Mouse (Mus musculus): ENCODE measurements around the gene Zfp940.
"Not testable (repeated sequence)": the region's sequence is repeated elsewhere in the genome, so short reads cannot be mapped to it uniquely, and the experiment has no call there.

Gene Zfp940

DNA sequence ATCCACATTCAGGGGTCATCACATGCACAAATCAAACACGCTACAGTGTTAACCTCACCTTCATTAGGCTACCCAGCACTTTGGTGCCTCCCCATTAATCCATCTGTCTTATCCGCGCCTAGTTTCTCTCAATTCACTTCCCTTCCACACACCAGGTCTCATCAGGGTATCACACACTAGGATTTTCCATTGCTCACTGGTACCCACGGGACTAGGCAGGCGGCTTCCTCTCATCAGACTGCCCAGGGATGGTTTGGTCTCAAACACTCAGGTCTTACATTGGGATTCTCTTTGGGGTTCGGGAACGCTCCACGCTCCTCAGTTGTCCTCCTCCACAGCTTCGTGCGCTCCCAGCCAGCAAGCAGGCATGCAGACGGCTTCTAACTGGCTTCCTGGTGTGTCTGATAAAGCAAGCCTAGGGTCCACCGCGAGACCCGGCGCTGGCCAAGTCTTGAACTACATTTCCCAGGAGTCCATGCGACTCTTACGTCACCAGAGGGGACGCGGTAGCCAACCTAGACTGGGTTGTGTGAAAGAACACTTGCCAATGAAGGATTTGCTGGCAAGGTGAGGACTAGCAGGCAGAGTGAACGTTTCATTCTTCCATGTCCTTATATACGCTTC is at the start of gene Zfp940:
Gene Zfp940 (minus strand): TSS at position 451 of the 624 bp plus-strand sequence.
- peak; percentile 21 for DNase-seq (ENCODE audit: low spot score)

GRCm38 (mm10) chr7:29898351-29898750 is 44.9 kb upstream of the Zfp940 start:
- no peak for DNase-seq (ENCODE audit: low spot score)

GRCm38 (mm10) chr7:29892756-29893155 is 39.3 kb upstream of the Zfp940 start:
- no peak for DNase-seq (ENCODE audit: low spot score)

DNA sequence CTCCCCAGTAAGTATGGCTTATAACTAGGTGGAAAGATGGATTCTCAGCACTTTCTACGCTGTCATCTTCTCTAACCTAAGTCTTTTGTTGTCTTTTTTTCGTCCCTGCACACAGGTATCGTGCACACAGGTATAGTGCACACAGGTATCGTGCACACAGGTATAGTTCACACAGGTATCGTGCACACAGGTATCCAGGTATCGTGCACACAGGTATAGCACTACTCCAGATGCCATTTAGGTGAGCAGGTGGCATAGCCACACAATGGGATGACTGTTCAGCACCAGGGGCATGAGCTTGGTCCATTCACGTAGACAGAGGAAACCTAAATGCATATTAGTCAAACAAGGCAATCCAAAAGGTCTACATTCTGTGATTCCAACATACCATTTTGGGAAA is 37.0 kb upstream of the Zfp940 start:
- no peak for DNase-seq (ENCODE audit: low spot score)

- DNase-seq (ENCODE audit: low spot score): no peak
Observed at GRCm38 (mm10) chr7:29880916-29881315, 27.4 kb upstream of the Zfp940 start.

GRCm38 (mm10) chr7:29880056-29880455 is 26.6 kb upstream of the Zfp940 start:
- DNase-seq (ENCODE audit: low spot score): no peak

DNA sequence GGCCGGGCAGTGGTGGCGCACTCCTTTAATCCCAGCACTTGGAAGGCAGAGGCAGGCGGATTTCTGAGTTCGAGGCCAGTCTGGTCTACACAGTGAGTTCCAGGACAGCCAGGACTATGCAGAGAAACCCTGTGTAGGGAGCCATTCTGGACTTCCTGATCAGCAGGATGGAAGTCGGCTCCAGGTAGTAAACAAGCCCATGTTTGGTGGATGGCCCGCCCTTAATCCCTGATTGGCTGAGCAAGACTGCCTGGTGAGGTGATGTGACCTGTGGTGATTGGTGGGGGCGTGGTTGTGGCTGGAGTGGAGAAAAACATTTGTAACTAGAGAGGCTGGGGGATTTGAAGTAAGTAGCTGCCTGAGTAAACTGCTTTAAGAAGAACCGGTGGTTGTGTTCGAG is 24.1 kb upstream of the Zfp940 start:
- DNase-seq (ENCODE audit: low spot score): not testable (repeated sequence)

- DNase-seq (ENCODE audit: low spot score): no peak
Observed at GRCm38 (mm10) chr7:29874256-29874655, 20.8 kb upstream of the Zfp940 start.

GRCm38 (mm10) chr7:29861660-29862059 is 8.2 kb upstream of the Zfp940 start:
- DNase-seq (ENCODE audit: low spot score): no peak

DNA sequence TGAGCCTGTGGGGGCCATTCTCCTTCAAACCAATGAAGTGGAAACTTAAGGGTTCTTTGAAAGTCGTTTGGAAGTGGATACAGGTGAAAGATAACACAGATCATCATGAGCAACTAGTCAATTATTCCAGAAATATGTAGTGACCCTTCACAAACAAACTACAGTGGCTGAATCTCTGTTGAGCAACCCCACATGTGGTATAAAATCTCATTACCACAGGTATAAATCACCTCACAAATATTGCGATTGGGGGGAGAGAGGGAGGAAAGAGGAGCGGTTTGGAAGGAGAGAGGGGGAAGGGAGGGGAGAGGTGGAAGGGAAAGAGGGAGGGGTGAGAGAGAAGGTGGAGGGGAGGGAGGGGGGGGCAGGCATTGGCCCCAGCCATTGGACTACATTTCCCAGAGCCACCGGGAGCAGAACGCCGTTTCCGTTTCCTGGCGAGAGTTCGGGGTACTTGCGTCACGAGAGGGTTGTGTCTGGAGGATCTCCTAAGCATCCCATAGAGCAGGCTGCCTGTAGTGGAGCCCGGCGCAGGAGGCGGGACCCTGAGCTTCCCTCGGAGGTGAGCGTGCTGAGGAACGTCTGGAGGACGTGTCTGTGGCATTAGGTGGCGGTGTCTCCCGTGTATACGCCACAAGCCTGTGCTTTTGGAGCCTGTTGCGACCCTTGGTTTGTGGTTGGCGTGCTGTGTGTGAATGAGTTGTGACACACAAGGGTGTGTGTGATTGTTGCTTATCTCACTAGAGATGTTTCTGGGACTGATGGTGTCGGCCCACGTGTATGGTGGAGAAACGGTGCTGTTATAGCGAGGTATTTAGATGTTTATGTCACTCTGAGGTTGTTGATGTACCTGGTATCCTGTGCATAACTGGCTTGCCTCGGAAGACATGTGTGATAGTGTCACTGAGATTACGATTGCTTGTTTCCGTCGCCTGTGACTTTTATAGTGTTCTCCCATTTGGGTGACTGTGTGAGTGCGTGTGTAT is 6.4 kb upstream of the Zfp940 start, which contains the start of gene Zfp420:
Gene Zfp420 (plus strand): TSS at position 448 of the 986 bp plus-strand sequence.
- peak; percentile 43 for DNase-seq (ENCODE audit: low spot score)

- no peak for DNase-seq (ENCODE audit: low spot score)
Observed at GRCm38 (mm10) chr7:29852831-29853218, 644 bp downstream of the Zfp940 start.

- no peak for DNase-seq (ENCODE audit: low spot score)
Observed at GRCm38 (mm10) chr7:29844616-29845015, 8.9 kb downstream of the Zfp940 start.

DNA sequence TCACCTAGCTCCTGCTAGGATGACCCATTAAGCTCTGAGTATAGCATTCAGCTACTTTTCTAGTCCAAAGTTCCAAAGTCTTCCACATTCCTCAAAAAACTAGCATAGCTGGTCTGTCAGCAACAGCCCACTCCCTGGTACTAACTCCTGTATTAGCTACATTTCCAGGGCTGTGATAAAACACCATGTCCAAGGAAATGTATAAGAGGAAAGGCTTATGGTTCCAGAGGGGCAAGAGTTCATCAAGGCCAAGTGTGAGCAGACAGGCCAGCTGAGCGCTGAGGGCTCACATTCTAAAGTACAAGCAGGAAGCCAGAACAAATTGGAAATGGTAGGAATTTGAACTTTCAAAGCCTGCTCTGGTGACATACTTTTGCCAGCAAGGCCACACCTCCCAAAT is 11.4 kb downstream of the Zfp940 start:
- no peak for DNase-seq (ENCODE audit: low spot score)

GRCm38 (mm10) chr7:29839256-29839655 is 14.2 kb downstream of the Zfp940 start:
- no peak for DNase-seq (ENCODE audit: low spot score)

GRCm38 (mm10) chr7:29836816-29837215 is 16.7 kb downstream of the Zfp940 start:
- DNase-seq (ENCODE audit: low spot score): no peak

- DNase-seq (ENCODE audit: low spot score): no peak
Observed at GRCm38 (mm10) chr7:29829804-29830203, 23.7 kb downstream of the Zfp940 start.

- DNase-seq (ENCODE audit: low spot score): no peak
Observed at GRCm38 (mm10) chr7:29828001-29828400, 25.5 kb downstream of the Zfp940 start.

DNA sequence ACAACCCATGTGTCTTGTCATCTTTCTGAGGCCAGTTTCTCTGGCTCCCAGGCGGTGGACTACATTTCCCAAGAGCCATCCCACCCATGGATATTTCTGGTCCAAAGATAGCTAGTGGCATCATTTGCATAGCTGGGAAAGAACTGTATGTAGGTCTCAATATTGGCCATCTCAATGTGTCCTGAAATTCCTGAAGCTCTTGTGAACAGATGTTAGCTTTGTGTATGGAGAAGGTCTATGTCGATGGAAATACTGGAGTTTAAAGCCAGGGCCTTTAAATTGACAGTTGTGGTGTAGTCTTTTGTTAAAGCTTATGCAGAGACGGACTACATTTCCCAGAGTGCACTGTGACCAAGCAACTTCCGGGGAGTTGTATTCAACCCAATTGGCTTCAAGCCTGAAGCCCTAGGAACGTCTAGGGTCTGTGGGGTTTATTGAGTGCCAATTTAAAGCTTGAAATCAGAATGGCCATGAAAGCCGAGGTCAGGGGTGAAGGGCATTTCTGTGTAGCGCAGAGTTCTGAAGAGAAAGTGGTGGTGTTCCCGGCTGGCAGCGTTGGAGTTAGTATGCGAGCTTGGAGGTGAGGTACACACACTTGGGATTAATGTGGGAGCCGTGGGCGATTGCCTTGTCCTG is 34.7 kb downstream of the Zfp940 start:
- DNase-seq (ENCODE audit: low spot score): no peak

DNA sequence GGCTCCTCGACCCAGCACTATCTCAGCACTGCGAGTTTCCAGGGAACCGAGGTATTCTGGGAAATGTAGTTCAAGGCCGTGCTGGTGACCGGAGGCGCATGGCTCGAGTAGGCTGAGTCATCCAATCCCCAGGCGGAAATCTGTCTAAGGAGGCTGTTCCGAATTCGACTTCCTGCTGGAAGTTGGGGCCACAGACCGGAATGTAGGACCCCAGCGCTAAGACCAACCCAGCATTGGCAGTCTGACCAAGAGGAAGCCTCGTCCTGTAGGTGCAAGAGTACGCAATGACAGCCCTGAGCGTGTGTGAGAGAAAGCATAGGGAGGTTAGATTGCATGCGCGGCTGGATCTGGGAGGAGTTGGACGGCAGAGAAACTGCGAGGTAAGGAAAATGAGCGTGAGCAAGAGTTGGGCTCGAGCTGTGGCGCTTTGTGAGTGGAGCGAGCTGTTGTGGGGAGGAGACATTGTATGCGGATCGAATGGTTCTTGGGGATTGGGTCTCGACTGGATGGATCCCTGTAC is 37.5 kb downstream of the Zfp940 start, which contains the start of gene Zfp790:
Gene Zfp790 (plus strand): TSS at position 205 of the 520 bp plus-strand sequence.
- DNase-seq (ENCODE audit: low spot score): peak; percentile 34

- no peak for DNase-seq (ENCODE audit: low spot score)
Observed at GRCm38 (mm10) chr7:29815061-29815784, 38.2 kb downstream of the Zfp940 start.

DNA sequence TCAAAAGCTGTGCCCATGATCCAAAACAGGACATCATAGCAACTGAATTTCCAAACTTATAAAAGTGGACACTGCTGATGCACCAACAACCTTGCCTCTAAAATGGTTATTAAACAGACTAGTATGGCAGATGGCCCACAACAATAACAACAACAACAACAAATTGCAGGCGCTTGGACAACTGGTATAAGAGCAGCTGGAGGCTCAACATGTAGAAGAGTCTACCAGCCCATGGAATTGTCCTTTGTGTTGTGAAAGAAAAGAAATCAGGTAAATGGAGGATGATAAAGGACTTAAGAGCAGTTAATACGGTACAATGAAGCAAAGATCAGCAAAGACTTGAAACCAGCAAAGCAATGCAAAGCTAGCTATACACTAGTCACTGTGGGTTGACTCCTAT is 39.1 kb downstream of the Zfp940 start:
- no peak for DNase-seq (ENCODE audit: low spot score)

- DNase-seq (ENCODE audit: low spot score): no peak
Observed at GRCm38 (mm10) chr7:29812244-29812643, 41.2 kb downstream of the Zfp940 start.
